Mouse (Mus musculus) limb, embryonic 13.5 days (tissue): ENCODE results near the gene Gbx1. TPM values are rescaled to one million over a fixed set of nuclear protein-coding genes. Genes with fewer than 3 reads are reported as not detected.

ENCODE experiments used
- ATAC-seq: fragments of 200-750 bp; cut with Nextera tagmentation; 2 replicates; pipeline ENCODE4 v1.8.0; 2017; ENCODE audit warnings: low read depth, moderate number of reproducible peaks, moderate TSS enrichment; ENCODE audit not compliant: low FRiP score
- H3K27ac ChIP-seq: fragments of 300-500 bp; sonication (generic); 2 replicates; pipeline ENCODE4 v1.5.1; 2015; ENCODE audit warnings: inconsistent platforms, mild to moderate bottlenecking, moderate library complexity
- H3K27me3 ChIP-seq: fragments of 300-500 bp; sonication (generic); 2 replicates; pipeline ENCODE4 v1.6.1; 2015; ENCODE audit warnings: mild to moderate bottlenecking, inconsistent platforms
- H3K36me3 ChIP-seq: fragments of 300-500 bp; sonication (generic); 2 replicates; pipeline ENCODE4 v1.6.1; 2015; ENCODE audit warnings: inconsistent platforms, mild to moderate bottlenecking, moderate library complexity
- H3K4me1 ChIP-seq: fragments of 300-500 bp; sonication (generic); 2 replicates; pipeline ENCODE4 v1.6.1; 2015; ENCODE audit warnings: inconsistent platforms
- H3K4me2 ChIP-seq: fragments of 300-500 bp; sonication (generic); replicated peaks from 2 replicates; pipeline ENCODE4 v1.6.1; 2015; ENCODE audit warnings: inconsistent platforms, mild to moderate bottlenecking, moderate library complexity
- H3K4me3 ChIP-seq: fragments of 300-500 bp; sonication (generic); 2 replicates; pipeline ENCODE4 v1.5.1; 2015; ENCODE audit warnings: moderate library complexity, mild to moderate bottlenecking, inconsistent platforms
- H3K9ac ChIP-seq: fragments of 300-500 bp; sonication (generic); 2 replicates; pipeline ENCODE4 v1.6.1; 2015; ENCODE audit warnings: mild to moderate bottlenecking, inconsistent platforms
- H3K9me3 ChIP-seq: fragments of 300-500 bp; sonication (generic); 2 replicates; pipeline ENCODE4 v1.6.1; 2016; ENCODE audit warnings: inconsistent platforms
- WGBS: fragments of 180-500 bp; shearing (Covaris S2); methylation state at CpG from one replicate; pipeline ENCODE4 v1.1.7; 2015; 5-methylcytosine and 5-hydroxymethylcytosine counted together
- polyA plus RNA-seq: library from polyadenylated mRNA; unstranded; fragments of >200 nt; fragmentation: Nextera tagmentation; extraction: Ambion mirVana; gene quantifications from 2 replicates; pipeline ENCODE4 v1.2.1, GENCODE M21; 2015

The Gbx1 gene
- polyA plus RNA-seq, 1 experiment from 2014 or later, result not detected

- peak; percentile 10; the same call in 1 of the 2 replicates for ATAC-seq
- WGBS, result 16% methylated on average over 7 of the region's 7 CpGs
- Histone ChIP-seq H3K4me1 (peaks cover 49% of the 10 kb centered on the region), H3K9ac (no peak overlapping the region), H3K4me2 (peak overlapping the region; percentile 83), H3K27me3 (peaks cover 29% of the 10 kb centered on the region), H3K9me3 (no peaks in the 10 kb centered on the region), H3K4me3 (0 out of 2 replicates have a peak overlapping the region, but pooled peaks have one; percentile 51), H3K27ac (peak overlapping the region; percentile 64), H3K36me3 (peaks cover 23% of the 10 kb centered on the region)
Observed at GRCm38 (mm10) chr5:24472884-24473619, 54.0 kb downstream of the Gbx1 start.

- Histone ChIP-seq H3K4me2 (no peak overlapping the region), H3K9ac (no peak overlapping the region), H3K36me3 (no peaks in the 10 kb centered on the region; the same call in 1 of the 2 replicates), H3K27me3 (peaks cover 26% of the 10 kb centered on the region), H3K9me3 (no peaks in the 10 kb centered on the region), H3K27ac (no peak overlapping the region), H3K4me3 (no peak overlapping the region), H3K4me1 (peaks cover 43% of the 10 kb centered on the region)
- WGBS, result 9% methylated on average over 5 of the region's 5 CpGs
- no peak for ATAC-seq
Observed at GRCm38 (mm10) chr5:24470600-24470999, 56.4 kb downstream of the Gbx1 start.

GRCm38 (mm10) chr5:24466762-24467161 is 60.2 kb downstream of the Gbx1 start:
- Histone ChIP-seq H3K27ac (no peak overlapping the region), H3K4me1 (peaks cover 6% of the 10 kb centered on the region; the same call in 1 of the 2 replicates), H3K27me3 (no peaks in the 10 kb centered on the region), H3K4me2 (no peak overlapping the region), H3K36me3 (peaks cover 14% of the 10 kb centered on the region), H3K4me3 (no peak overlapping the region), H3K9ac (no peak overlapping the region), H3K9me3 (no peaks in the 10 kb centered on the region)
- no peak for ATAC-seq
- 72% methylated on average over 12 of the region's 12 CpGs for WGBS

GRCm38 (mm10) chr5:24455613-24456012 is 71.4 kb downstream of the Gbx1 start:
- Histone ChIP-seq H3K27ac (peak overlapping the region; percentile 16; the same call in 1 of the 2 replicates), H3K4me3 (no peak overlapping the region), H3K9me3 (0 out of 2 replicates have a peak, but pooled peaks cover 3% of the 10 kb centered on the region), H3K27me3 (no peaks in the 10 kb centered on the region), H3K9ac (0 out of 2 replicates have a peak overlapping the region, but pooled peaks have one; percentile 48), H3K4me1 (peaks cover 44% of the 10 kb centered on the region), H3K36me3 (peaks cover 39% of the 10 kb centered on the region), H3K4me2 (peak overlapping the region; percentile 100)
- ATAC-seq, result no peak
- WGBS, result 70% methylated on average over 7 of the region's 7 CpGs

- Histone ChIP-seq H3K4me1 (peaks cover 44% of the 10 kb centered on the region), H3K9me3 (0 out of 2 replicates have a peak, but pooled peaks cover 3% of the 10 kb centered on the region), H3K9ac (peak overlapping the region; percentile 8; the same call in 1 of the 2 replicates), H3K27ac (0 out of 2 replicates have a peak overlapping the region, but pooled peaks have one; percentile 44), H3K27me3 (no peaks in the 10 kb centered on the region), H3K4me3 (no peak overlapping the region), H3K36me3 (peaks cover 35% of the 10 kb centered on the region), H3K4me2 (peak overlapping the region; percentile 100)
- ATAC-seq, result no peak
- 63% methylated on average over 3 of the region's 3 CpGs for WGBS
Observed at GRCm38 (mm10) chr5:24455076-24455475, 71.9 kb downstream of the Gbx1 start.

GRCm38 (mm10) chr5:24453985-24454303 is 73.1 kb downstream of the Gbx1 start:
- 6% methylated on average over 2 of the region's 2 CpGs for WGBS
- H3K27ac ChIP-seq, result no peak overlapping the region
- ATAC-seq, result no peak
- H3K27me3 ChIP-seq, result no peaks in the 10 kb centered on the region
- peaks cover 44% of the 10 kb centered on the region for H3K4me1 ChIP-seq
- peaks cover 31% of the 10 kb centered on the region for H3K36me3 ChIP-seq
- H3K9ac ChIP-seq, result peak overlapping the region; percentile 95
- H3K9me3 ChIP-seq, result 0 out of 2 replicates have a peak, but pooled peaks cover 3% of the 10 kb centered on the region
- H3K4me2 ChIP-seq, result peak overlapping the region; percentile 100
- peak overlapping the region; percentile 94 for H3K4me3 ChIP-seq

GRCm38 (mm10) chr5:24453283-24453984 is 73.6 kb downstream of the Gbx1 start:
- H3K27me3 ChIP-seq, result no peaks in the 10 kb centered on the region
- ATAC-seq, result no peak
- H3K4me3 ChIP-seq, result peak overlapping the region; percentile 94
- H3K9me3 ChIP-seq, result 0 out of 2 replicates have a peak, but pooled peaks cover 3% of the 10 kb centered on the region
- H3K4me1 ChIP-seq, result peaks cover 44% of the 10 kb centered on the region
- WGBS, result 8% methylated on average over 5 of the region's 5 CpGs
- peak overlapping the region; percentile 95 for H3K9ac ChIP-seq
- H3K27ac ChIP-seq, result peak overlapping the region; percentile 91; the same call in 1 of the 2 replicates
- peaks cover 26% of the 10 kb centered on the region for H3K36me3 ChIP-seq
- H3K4me2 ChIP-seq, result peak overlapping the region; percentile 100

Other genes with a start within 250 kb of the Gbx1 start
- gene Kcnh2, start 175.6 kb downstream of the Gbx1 start, polyA plus RNA-seq, result 2.7 and 3.1 TPM in 2 replicates
- gene Nos3, start 162.4 kb downstream of the Gbx1 start, polyA plus RNA-seq, result 6.0 and 6.6 TPM in 2 replicates
- 0.37 and 0.78 TPM in 2 replicates for gene Atg9b, start 135.1 kb downstream of the Gbx1 start, polyA plus RNA-seq
- 42.1 and 44.6 TPM in 2 replicates for gene Abcb8, start 133.5 kb downstream of the Gbx1 start, polyA plus RNA-seq
- gene Asic3, start 113.8 kb downstream of the Gbx1 start, polyA plus RNA-seq, result 1.7 and 2.0 TPM in 2 replicates
- 53.5 and 59.5 TPM in 2 replicates for gene Cdk5, start 103.7 kb downstream of the Gbx1 start, polyA plus RNA-seq
- gene Slc4a2, start 103.4 kb downstream of the Gbx1 start, polyA plus RNA-seq, result 39.5 and 42.0 TPM in 2 replicates
- gene Fastk, start 81.9 kb downstream of the Gbx1 start, polyA plus RNA-seq, result 120 TPM in 2 replicates
- gene Tmub1, start 79.3 kb downstream of the Gbx1 start, polyA plus RNA-seq, result 23.7 and 24.6 TPM in 2 replicates
- 29.8 and 35.4 TPM in 2 replicates for gene Agap3, start 75.0 kb downstream of the Gbx1 start, polyA plus RNA-seq
- 1.6 and 2.2 TPM in 2 replicates for gene Asb10, start 13.8 kb upstream of the Gbx1 start, polyA plus RNA-seq
- gene 4931409K22Rik, start 29.6 kb upstream of the Gbx1 start, polyA plus RNA-seq, result 0.17 and 0.49 TPM in 2 replicates
- 120 and 128 TPM in 2 replicates for gene Abcf2, start 50.3 kb upstream of the Gbx1 start, polyA plus RNA-seq
- 31.6 and 33.3 TPM in 2 replicates for gene Chpf2, start 59.5 kb upstream of the Gbx1 start, polyA plus RNA-seq
- 51.2 and 51.3 TPM in 2 replicates for gene Smarcd3, start 97.2 kb upstream of the Gbx1 start, polyA plus RNA-seq
- gene Nub1, start 158.3 kb upstream of the Gbx1 start, polyA plus RNA-seq, result 30.8 and 34.3 TPM in 2 replicates
- 38.3 and 39.6 TPM in 2 replicates for gene Wdr86, start 203.5 kb upstream of the Gbx1 start, polyA plus RNA-seq
- 1.8 and 3.8 TPM in 2 replicates for gene Crygn, start 230.8 kb upstream of the Gbx1 start, polyA plus RNA-seq